Mouse (Mus musculus) c-Kit-positive CD71-positive TER-119-positive erythroid progenitor cells, embryonic 14.5 days (primary cell): ENCODE measurements around the gene Cyp2d26.
"Not testable (repeated sequence)": the region's sequence is repeated elsewhere in the genome, so short reads cannot be mapped to it uniquely, and the experiment has no call there.

Experiments used
- DNase-seq: peaks from one replicate; pipeline ENCODE4 v3.0.0-alpha.2; 2013; ENCODE audit warnings: low spot score

The Cyp2d26 gene

DNA sequence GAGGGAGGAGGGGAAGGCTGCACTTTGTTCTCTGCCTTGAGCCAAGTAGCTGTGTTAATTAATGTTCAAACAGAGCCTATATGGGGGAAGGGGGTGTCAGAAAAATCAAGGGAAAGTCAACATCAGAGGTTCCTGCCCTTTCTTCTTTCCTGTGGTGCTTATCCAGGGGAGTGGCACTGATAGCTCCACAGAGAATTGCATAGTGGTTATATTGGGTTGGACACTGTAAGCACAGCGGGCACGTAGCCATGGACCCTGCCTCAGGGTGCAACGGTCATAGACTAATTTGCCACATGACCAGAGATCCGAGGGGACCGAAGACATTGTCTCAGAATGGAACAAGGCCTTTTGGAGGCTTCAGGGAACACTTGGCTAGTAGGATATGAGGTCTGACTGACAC is at the start of gene Cyp2d26:
TSS of gene Cyp2d26 (minus strand) at position 18 of the 400 bp plus-strand sequence.
- no peak for DNase-seq

DNA sequence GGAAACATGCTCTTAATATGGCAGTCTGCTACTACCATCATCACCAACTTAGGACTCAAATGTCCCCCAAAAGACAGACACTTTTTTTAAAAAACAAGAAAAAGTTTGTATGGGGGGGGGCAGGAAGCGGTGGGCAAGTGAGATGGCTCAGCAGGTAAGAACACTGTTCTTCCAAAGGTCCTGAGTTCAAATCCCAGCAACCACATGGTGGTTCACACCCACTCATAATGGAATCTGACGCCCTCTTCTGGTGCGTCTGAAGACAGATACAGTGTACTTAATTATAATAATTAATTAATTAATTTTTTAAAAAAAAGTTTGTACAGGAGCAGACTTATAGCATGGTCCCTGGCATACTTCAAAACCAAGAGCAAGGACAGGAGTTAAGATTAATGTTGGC is 45.1 kb upstream of the Cyp2d26 start:
- no peak for DNase-seq

DNA sequence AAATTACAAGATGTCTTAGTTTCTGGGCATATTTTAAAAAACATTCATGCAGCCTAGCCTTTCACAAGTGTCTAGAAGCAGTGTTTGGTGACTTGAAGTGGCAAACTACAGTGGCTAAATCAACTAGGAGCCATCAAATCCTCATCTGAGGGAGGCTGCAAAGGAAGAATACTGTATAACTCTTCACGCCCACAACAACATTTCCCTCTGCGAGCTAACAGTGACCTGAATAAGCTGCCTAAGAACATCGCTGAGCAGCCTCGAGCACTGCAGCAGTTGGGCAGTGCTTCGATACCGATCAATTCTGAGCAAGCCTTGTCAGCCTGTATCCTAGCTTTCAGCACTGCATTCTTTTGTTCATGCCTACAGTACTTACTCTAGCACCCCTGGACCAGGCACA is 35.8 kb upstream of the Cyp2d26 start:
- DNase-seq, result no peak

DNA sequence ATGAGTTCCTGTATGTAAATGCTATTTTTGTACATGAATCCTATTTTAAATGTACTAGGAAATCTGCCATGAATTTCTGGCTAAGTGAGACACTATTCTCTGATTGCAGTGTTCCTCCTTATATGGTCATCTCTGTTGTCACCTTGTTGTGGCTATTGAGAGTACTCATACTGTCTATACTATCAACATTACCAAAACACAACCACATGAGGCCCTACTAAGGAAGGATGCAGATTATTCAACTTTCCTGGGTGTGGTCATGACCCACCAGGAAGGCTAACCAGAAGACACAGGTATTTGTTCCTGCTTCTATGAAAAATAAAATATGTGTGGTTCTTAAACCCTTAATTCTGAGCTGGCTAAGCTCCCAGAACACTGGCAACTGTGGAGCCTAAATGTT is 31.8 kb upstream of the Cyp2d26 start:
- DNase-seq, result no peak

DNA sequence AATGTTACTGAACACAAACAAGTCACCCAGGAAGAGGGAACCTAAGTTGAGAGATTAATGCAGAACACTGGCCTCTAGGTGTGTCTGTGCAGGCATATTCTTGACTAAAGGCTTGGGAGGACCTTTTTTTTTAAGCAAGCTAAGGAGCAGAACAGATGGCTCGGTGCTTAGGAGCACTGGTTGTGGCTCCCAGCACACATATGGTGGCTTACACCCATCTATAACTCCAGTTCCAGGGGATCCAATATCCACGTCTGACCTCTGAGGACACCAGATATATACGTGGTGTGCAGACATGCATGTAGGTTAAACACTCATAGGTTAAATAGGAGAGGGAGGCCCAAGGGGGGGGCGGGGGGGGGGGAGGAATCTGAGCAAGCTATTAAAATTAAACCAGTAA is 28.3 kb upstream of the Cyp2d26 start:
- no peak for DNase-seq

DNA sequence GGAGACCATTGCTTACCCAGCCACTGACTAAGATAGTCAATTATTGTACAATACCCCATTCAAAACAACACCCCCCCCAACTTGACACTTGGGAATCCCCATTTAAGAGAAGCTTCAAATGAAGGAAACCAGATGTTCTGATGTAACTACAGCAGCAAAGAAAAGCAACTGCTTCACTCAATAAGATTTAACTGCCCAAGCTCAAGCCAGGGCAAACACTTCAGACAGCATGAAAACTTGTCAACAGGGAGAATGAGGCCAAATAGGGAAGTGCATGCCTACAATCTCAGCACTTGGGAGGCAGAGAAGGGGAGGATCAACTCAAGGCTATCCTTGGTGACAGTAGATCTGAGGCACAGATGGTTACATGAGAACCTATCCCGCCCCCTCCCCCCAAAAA is 27.6 kb upstream of the Cyp2d26 start:
- no peak for DNase-seq

DNA sequence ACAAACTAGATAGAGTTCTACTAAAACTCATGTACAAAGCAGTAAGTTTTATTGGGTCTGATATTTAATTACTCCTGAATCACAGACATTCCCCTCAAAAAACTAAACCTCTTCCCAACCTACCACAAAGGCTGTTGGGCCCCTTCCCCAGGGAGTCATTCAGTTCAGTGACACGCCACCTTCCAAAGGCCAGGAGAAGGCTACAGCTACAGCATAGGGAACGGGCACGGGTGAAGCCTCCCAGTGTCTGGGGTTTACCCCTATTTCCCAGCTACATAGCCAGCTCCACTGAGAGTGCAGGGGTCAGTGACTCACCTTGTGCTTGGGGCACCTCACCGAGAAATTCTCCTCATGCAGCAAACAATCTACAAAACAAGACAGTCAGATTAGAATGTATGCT is 21.2 kb upstream of the Cyp2d26 start:
- DNase-seq, result no peak

DNA sequence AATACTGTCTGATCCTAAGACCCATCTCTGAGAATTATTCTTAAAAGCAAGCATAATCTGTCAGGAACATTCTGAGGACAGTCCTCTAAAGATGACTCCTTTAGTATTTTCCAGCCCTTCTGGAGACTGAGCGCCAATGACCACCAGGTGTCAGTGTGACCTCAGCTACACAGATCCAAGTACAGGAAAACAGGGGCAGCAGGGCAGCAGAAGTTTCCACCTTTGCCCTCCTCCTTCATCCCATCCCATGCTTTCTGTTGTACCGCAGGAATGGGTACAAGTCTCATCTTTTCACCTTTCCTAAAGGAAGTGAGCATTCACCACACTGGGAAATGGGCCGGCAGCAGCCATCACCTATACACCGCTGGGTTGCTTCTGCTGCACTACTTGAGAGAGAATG is 20.7 kb upstream of the Cyp2d26 start:
- DNase-seq, result peak; percentile 40

DNA sequence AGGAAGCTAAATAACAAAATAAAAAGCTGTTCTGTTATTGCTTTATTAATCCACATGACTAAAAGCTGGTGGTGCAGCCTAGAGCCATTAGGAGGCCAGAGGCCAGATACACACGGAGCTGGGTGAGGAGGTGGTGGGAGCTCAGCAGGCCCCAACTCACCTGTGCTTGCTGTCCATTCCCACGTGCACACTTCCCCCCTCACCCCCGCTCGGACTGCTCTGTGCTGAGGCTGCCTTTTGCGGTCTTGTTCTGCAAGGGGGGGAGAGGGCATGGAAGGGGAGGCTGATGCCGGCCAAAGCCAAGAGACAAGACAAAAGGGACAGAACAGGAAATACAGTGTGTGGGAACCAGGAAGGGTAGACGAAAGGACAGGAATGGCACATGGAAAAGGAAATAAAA is 20.2 kb upstream of the Cyp2d26 start:
- no peak for DNase-seq

DNA sequence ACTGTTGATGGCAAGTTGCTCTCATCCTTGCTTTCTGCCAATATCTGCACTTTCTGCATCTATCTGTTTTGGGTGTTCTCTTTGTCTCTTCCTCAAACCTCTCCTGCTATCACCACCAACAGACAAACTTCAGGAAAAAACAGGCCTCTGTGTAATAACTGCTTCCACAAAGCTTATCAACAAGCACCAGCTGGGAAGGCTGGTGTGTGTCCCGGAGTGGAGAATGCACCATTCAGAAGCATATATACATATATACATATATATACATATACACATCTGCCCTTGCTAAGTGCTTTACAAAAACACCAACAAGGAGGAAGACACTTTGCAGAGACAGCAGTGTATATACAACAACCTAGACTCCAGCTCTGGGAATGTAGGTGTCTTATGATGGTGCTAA is 16.5 kb upstream of the Cyp2d26 start:
- DNase-seq, result peak; percentile 69

DNA sequence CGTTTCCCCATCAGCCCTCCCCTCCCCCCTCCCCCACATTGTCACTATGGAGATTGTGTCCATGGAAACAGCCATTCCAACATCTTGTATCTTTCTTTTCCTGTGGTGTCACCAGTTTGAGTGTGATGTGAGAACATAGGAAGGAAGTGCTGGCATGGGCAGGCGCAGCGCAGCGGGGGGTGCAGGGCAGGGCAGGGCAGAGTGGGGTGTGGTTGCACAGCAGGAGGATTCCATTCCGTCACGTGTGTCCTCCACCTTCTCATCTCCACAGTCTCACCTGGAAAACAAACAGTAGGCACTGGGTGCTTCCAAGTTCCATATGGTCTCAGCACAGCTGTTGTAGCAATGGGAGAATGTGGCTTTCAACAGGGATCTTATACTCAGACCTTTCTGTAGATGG is 15.4 kb upstream of the Cyp2d26 start:
- peak; percentile 19 for DNase-seq

DNA sequence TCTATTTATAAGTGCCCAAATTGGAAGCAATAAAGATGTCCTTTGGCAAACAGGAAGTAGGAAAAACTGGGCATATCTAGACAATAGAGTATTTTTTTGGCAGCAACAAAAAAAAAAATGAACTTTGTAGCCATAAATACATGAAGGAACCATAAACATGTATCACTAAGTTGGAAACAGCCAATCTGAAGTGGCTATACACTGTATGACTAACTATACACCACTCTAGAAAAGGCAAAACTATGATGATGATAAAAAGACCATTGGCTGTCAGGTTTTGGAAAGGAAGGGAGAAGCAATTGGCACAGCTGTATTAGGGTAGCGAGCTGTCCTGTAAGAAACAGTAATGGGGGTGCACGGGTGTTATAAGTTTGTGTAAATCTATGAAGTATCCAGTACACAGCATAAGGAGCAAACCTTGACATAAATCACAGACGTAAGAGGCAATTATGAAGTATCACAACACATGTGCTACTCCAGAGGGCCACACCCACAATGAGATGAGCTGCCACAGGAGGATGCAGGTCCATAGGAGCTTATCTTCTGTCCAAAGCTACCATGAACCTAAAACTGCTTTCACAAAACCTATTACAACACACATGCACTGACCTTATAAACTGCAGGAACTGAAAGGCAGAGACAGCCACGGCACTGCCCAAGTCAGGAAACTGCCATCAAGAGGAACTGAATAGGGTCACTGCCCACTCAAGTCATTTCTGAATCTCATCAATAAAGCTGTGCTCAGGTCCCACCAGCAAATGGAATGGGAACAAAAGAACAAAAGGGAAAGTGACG is 13.1 kb upstream of the Cyp2d26 start:
- DNase-seq, result no peak

DNA sequence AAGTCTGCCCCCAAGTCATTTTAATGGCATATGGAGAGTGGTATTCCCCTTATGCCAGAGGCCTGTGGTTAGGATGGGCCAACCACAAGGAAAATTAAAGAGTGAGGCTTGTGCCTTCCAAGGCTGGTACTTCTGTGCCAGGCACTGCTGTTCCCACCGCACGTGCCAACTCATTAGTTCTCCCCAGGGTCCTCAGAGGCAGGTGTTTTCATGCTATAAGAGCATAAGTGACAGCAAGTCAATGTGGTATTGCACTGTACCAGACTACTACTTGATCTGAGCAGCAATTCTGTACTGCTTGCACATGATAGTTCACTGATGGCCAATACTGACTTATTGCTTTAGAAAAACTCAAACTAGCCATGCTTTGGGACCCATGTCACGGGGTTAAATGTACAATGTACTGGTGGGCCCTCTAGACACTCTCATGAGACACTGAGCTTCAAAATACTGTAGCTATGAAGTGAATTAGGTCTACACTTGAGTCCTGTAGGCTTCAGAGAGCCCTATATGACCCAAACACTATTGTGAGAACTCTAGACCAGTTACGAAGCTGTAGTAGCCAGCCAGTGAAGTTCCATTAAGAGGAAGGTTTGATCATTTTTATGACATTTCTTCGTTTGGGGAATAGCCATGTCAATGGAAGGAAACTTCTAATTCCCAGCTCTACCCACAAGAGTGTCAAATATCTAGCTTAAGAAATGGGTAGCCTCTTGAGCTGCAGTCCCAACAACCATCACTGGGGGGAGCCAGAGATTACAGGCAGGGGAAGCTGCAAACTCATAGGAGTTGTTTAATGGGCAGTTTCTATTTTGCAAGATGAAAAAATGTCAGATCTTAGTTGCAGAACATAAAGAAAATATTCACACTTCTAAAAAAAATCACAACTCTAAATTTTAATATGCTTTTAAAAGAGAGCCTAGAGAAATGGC is 10.9 kb upstream of the Cyp2d26 start:
- peak; percentile 68 for DNase-seq

DNA sequence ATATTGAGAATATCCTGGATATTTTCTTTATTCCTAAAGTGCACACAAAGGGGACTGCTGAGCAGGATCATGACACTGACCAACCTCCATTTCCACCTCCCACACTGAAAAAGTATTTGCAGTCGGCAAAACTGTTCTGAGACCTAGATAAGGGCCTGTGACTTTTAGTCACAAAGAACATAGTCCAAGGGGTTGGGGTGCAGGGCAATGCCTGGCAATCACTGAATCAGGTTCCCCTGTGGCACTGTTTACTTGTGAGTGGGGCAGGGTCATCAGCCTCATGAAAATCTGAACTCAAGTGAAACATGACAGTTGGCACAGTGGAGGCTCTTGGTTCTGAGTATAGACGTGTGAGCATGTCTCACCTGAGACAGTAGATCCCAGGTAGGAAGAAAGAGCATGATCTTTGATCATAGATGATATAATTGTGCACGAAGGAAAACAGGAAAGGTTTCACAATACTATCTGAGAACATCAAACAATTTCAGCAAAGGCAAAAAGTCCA is 1.9 kb upstream of the Cyp2d26 start:
- DNase-seq, result no peak

DNA sequence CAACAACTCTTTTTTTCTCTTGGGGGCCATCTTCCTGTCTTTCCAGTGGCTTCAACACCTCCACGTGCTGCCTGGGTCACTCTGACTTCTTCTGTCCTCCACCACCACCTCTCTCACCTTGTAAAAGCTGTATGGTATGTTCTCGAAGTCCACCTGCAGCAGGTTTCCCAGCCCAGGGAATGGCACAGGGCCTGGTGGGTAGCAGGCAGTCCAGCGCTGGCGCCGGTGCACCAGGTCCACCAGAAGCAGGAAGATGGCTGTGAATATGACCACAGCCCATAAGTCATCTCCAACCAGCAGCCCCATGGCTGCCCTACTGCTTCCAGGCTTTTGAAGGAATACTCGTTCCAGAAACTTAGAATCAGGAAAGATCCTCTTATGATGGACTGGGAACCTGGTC is 226 bp downstream of the Cyp2d26 start:
- no peak for DNase-seq

DNA sequence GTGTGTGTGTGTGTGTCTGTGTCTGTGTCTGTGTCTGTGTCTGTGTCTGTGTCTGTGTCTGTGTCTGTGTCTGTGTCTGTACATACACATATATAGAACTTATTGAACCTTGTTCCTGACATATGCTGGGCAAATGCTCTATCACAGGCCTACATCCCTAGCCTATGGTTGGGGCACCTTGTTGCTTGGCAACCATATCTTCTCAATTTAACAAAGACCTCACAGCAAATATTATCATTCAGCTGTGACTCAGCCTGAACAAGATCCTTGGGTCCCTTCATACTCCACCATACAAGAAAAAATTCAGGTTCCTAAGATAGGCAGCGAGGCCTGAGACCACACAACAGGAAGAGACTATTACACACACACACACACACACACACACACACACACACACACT is 640 bp downstream of the Cyp2d26 start:
- DNase-seq, result no peak

DNA sequence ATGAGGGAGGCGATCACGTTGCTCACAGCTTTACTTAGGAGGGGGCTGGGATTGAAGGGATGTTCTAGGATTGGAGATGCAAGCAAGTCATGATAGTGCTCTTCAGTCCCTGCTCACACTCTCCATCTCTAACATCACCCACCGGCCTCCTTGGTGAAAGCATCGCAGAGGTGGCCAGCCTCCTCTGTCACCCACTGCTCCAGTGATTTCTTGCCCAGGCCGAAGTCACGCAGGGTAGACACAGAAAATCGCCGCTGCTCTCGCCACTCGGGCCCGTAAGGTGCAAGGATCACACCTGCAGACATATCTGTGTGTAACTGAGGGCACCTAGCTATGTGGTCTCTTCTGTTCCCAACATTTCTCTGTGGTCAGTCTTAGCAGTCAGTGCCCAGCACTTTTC is 1.5 kb downstream of the Cyp2d26 start:
- DNase-seq, result no peak

DNA sequence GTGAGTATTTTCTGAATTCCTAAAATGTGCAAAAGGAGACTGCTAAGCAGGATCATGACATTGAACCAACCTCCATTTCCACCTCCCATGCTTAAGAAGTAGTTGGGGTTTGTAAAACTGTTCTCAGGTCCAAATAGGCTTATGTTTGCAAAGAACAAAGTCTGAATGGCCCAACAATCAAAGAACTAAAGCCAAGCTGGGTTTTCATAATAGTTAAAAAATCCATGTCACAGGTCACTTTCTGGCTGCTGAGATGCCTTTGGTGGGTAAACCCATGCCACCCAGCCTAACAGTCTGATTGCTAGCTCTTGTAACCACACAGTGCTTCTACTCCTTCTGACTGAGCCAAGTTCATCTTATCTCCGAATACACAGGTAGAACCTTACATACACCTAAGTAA is 9.5 kb downstream of the Cyp2d26 start:
- DNase-seq, result no peak

DNA sequence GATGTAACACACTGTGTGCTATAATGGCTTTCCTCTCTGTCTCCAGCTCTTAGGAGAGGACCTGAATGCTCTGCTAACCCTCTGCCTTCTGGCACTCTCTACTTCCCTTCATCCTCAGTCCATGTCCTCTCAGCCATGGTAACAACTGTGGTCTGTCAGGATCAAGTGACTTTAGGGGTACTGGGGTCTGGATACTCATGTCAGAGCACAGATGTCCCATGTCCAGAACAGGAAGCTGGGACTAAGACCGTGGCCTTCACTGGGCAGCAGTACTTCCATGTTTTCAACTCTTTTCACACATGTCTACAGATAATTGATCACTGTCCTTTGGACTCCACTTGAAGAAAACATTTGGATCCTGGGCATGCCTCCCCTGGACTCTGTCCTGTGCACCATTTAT is 10.3 kb downstream of the Cyp2d26 start:
- DNase-seq, result no peak

DNA sequence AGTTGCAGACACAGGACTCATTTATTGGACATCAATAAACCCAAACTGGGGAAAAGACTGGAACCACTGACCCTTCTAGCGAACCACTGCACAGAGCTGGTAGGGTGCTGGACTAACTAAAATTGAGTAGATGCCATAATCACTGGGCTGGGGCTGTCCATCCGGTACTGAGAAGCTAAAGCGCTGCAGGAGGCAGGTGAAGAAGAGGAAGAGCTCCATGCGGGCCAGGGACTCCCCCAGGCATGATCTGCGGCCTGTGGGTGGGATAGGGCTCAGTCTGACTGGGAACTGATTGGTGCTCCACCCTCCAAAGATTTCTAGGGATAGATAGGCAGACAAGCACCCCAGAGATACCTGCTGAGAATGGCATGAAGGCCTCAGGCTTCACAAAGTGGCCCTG is 16.2 kb downstream of the Cyp2d26 start:
- not testable (repeated sequence) for DNase-seq

DNA sequence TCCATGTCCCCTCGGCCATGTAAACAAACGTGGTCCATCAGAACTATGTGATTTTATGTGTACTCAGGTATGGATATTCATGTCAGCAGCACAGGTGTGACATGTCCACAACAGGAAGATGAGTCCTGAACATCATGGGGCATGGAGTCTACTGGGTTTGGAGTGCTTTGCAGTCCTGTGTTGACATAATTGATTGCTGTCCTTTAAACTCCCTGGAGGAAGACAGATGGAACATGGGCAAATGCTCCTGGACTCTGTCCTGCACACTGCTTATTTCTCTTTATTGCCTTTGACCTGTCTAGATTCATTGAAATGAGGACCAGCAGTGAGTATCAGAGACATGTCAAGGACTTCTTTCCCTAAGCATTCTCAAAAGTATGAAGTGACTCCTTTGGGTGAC is 28.2 kb downstream of the Cyp2d26 start:
- DNase-seq, result no peak

DNA sequence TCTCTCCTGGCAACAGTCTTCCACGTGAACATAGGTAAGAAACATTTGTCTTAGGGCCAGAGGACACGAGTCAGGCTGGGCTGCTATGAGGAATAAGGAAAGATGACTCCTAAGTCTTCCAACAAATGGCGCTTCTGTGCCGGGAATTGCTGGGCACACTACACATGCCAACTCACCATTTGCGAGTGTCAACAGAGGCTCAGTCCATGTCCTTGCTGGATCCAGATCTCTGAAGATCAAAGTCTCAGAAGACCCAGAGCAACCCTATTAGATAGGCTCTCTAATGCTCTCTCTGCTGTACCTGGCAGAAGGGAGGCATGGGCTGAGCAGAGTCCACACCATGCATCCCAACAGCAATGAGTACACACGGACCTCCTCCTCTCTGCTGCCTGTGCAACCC is 29.2 kb downstream of the Cyp2d26 start:
- no peak for DNase-seq
